Mouse (Mus musculus): Measurements from ENCODE around the gene Gm37596.
"Not testable (repeated sequence)": the region's sequence is repeated elsewhere in the genome, so short reads cannot be mapped to it uniquely, and the experiment has no call there.

Gm37596 gene

DNA sequence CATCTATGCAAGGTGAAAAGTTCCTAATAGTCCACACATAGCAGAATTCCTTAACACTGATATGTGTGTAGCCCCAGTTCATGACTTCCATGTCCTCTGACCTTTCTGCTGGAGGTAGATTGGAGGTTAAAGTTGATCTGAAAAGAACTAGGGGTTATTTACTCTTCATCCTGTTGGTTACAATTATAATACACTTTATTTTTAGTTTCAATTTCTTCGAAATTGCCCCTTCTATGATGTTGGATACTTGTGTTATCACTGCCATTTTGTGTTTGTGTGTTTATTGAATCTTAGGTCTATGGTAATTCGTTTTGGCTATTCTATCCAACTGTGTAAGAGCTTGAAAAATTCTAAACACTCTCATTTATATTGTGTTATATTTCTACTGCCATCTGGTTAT, at the start of gene Gm37596:
Gene Gm37596, minus strand, starts transcription at position 101 of the 400 bp plus-strand sequence.
- DNase-seq (ENCODE audit: low spot score in 2 of 2), result not testable (repeated sequence)

DNA sequence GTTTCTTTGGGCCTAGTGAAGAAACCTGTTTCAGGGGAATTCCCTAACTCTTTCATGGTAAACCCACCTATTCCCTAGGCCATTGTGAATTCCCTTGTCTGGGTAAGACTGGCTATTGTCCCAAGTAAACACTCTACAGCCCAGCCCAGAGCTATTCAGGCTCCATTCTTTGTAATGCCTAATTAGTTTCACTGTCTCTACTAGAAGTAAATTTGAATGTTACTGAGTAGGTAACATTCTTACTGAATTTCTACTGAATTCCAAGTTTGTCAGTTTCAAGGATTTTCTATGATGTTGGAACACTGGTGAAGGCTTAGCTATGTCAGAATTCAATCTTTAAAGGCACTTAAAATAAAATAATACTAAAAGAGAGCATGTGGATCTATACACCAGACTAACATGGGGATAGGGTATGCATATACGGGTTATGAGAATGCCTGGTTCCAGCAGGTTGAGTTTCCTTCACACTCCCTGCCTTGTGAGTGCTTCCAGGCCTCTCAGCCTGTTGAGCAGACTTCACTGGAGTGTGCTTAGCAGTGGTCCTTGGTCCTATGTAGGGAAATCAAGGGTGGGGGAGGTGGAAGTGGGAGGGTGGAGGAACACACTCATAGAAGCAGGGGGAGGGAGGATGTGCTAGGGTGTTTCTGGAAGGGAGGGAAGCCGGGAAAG, 16.2 kb upstream of the Gm37596 start:
- DNase-seq (ENCODE audit: low spot score in 2 of 2), result not testable (repeated sequence)

DNA sequence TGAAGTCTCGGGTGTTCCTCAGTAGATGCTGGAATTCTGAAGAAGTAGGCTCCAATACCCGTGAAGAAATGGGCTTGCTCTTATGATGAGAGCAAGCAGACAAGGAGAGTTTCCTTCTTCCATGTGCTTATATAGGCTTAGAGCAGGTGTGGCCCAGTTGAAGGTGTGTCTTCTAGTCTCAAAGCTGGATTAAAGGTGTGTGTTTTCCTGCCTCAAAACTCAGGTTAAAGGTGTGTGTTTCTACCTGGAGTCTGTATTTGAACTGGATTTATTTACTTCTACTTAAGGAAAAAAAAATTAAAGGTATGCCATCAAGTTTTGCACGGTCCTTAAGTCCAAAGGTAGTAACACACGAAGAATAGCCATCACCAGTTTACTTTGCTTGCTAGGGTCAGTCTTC, 16.7 kb downstream of the Gm37596 start, which contains the start of gene Tdpoz1:
Gene Tdpoz1, minus strand, starts transcription at position 101 of the 400 bp plus-strand sequence.
- not testable (repeated sequence) for DNase-seq (ENCODE audit: low spot score in 2 of 2)

DNA sequence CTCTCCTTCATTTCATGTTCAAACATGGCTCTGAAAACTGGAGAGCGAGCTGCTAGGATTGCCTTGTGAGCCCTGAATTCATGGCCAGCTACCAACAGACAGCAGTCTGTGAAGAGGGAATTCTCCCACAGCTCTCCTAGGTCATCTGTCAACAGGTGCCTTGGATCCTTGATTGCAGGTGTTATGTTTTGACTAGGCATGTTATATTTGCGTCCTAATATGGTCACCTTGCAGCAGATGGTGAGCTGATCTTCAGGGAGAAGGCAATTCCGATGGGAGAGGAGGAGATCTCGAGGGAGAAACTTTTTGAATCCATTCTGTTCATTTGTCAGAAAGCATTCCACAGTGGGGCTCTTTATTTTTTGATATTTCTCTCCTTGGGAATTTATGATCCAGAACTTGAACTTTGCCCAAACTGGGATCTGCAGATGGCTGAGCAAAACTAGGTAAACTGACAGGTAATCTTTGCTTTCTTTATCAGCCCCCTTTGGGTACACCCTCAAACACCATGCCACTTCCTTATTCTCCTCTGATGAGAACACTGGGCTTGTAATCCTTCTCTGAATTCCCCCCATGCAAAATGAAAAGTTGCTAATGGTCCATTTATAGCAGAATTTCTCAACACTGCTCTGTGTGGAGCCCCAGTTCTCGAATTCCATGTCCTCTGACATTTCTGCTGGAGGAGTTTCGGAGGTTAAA, 21.9 kb downstream of the Gm37596 start:
- not testable (repeated sequence) for DNase-seq (ENCODE audit: low spot score in 2 of 2)

DNA sequence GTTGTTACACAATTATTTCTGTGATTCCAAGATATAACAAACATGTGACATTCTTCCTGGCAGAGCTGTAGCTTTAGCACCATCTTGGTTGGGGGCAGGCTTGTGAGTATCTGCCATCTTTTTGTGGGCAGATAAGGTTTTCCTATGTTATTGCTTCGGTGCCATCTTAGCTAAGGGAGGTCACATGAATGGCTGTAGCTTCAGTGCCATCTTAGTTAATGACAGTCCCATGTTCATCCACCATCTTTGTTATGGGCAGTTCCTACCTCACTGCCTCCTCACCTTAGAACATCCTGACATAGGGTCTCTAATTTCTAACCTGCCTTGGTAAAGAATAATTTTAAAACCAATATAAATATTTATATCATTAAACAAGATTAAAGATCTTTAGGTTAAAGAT, 38.6 kb downstream of the Gm37596 start:
- no peak for DNase-seq (ENCODE audit: low spot score in 2 of 2)

DNA sequence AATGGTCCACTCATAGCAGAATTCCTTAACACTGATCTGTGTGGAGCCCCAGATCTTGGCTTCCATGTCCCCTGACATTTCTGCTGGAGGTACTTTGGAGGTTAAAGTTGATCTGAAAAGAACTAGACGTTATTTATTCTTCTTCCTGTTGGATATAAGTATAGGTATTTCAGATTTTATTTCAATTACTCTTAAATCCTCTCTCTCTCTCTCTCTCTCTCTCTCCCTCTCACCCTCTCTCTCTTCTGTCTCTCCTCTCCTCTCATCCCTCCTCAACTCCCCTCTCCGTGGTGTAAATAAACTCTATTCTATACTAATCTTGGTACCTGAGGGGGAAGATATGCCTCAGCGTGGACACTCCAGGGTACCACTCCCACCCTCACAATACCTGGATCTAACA, 40.3 kb downstream of the Gm37596 start, which contains the start of gene Tdpoz2:
Gene Tdpoz2, minus strand, starts transcription at position 101 of the 400 bp plus-strand sequence.
- no peak for DNase-seq (ENCODE audit: low spot score in 2 of 2)
